Mouse (Mus musculus) small intestine, adult 2 months (tissue): ENCODE results near the gene Mfap2. TPM values are rescaled to one million over a fixed set of nuclear protein-coding genes. Genes with fewer than 3 reads are reported as not detected.

ENCODE experiments used
- H3K27ac ChIP-seq: fragments of 200-500 bp; 2 replicates; pipeline ENCODE4 v1.5.1; 2012; ENCODE audit warnings: low read depth, low read length, control low read depth, inconsistent platforms; ENCODE audit not compliant: insufficient read depth
- H3K27me3 ChIP-seq: fragments of 200-500 bp; 2 replicates; pipeline ENCODE4 v1.6.1; 2012; ENCODE audit warnings: mild to moderate bottlenecking, moderate library complexity, low read length, inconsistent platforms; ENCODE audit not compliant: control insufficient read depth, insufficient read depth
- H3K36me3 ChIP-seq: fragments of 200-500 bp; 2 replicates; pipeline ENCODE4 v1.6.1; 2012; ENCODE audit warnings: mild to moderate bottlenecking, low read length, control low read depth, inconsistent platforms; ENCODE audit not compliant: control insufficient read depth, insufficient read depth
- H3K4me1 ChIP-seq: fragments of 200-500 bp; 2 replicates; pipeline ENCODE4 v1.6.1; 2012; ENCODE audit warnings: low read length, inconsistent platforms, mixed read lengths; ENCODE audit not compliant: control insufficient read depth, insufficient read depth, insufficient read length
- H3K4me3 ChIP-seq: fragments of 200-500 bp; 2 replicates; pipeline ENCODE4 v1.5.1; 2012; ENCODE audit warnings: low read depth, mild to moderate bottlenecking, control low read depth, inconsistent platforms, low read length, moderate library complexity
- CTCF ChIP-seq: fragments of 200-500 bp; IDR thresholded peaks from 2 replicates; pipeline ENCODE4 v1.5.1; 2012; ENCODE audit warnings: low read depth, mild to moderate bottlenecking, control low read depth, inconsistent platforms, low read length, moderate library complexity, mixed read lengths; ENCODE audit not compliant: insufficient replicate concordance, insufficient read length; ENCODE audit errors: extremely low read depth
- POLR2A ChIP-seq: fragments of 200-500 bp; IDR thresholded peaks from 2 replicates; pipeline ENCODE4 v1.6.1; 2012; ENCODE audit warnings: low read depth, mild to moderate bottlenecking, control low read depth, inconsistent platforms, low read length, moderate library complexity
- WGBS: fragments of 180-500 bp; shearing (Covaris S2); methylation state at CpG from one replicate; pipeline ENCODE4 v1.1.7; 2018; 5-methylcytosine and 5-hydroxymethylcytosine counted together
- polyA plus RNA-seq: library from polyadenylated mRNA; depleted of rRNA; stranded (reverse); fragments of >200 nt; gene quantifications from 2 replicates; pipeline ENCODE4 v1.2.3, GENCODE M21; 2012; rRNA removed

Gene Mfap2
- polyA plus RNA-seq, 1 experiment, result 13.7 TPM

DNA sequence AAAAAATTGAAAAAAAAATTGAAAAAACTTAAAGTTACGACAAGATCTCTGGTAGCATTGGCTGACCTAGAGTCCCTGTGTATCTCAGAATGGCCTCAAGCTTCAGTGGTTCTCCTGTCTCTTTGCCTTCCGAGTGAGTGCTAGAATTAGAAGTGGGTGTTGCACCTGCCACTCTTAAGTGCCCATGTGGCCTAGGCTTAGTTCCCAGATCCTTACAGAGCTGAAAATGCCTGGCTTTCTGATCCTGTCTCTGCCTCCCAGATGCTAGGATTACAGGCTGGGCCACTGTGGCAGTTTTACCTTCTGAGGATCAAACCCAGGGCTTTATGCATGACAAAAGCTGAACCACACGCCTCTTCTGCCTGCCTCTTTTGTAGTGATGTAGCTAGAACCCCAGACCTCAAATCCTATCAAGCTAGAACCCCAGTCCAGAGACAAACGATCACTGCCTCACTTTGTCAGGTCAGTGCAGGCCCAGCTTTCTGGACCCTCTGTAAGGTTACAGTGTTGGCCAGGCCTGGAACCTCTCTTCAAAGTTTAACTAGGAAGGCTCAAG is 54.0 kb downstream of the Mfap2 start:
- H3K27ac ChIP-seq, result no peak overlapping the region
- H3K4me3 ChIP-seq, result no peak overlapping the region
- no peaks in the 10 kb centered on the region for H3K4me1 ChIP-seq
- 94% methylated on average over 4 of the region's 4 CpGs for WGBS
- H3K36me3 ChIP-seq, result peaks cover 33% of the 10 kb centered on the region
- H3K27me3 ChIP-seq, result no peaks in the 10 kb centered on the region
- TF ChIP-seq POLR2A, result no peak
- TF ChIP-seq CTCF, result no peak

DNA sequence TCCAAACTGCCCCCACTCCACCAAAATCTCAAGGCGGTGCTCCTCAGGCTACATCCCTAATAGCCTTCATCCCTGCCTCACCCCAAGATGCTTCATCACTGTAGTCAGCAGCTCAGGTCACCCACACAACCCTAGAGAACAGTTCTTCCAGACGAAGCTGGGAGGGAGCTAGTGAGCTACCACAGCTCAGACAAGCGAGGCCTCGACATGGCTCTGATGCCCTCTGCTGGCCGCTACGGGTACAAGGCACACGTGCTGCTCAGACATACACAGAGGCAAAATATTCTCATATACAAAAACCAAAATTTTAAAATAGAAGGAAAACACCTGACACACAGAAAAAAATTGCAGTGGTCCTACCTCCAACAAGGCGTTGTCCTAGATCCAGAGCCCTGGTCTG is 54.9 kb downstream of the Mfap2 start:
- Histone ChIP-seq H3K4me1 (no peaks in the 10 kb centered on the region), H3K36me3 (peaks cover 41% of the 10 kb centered on the region), H3K4me3 (no peak overlapping the region), H3K27ac (no peak overlapping the region), H3K27me3 (no peaks in the 10 kb centered on the region)
- 8% methylated on average over 8 of the region's 8 CpGs for WGBS
- TF ChIP-seq CTCF (peak; percentile 98), POLR2A (no peak)

Other genes with a start within 250 kb of the Mfap2 start
- 0.35 and 0.77 TPM in 2 replicates for gene Padi4, start 236.2 kb upstream of the Mfap2 start, polyA plus RNA-seq
- gene Padi3, start 199.8 kb upstream of the Mfap2 start, polyA plus RNA-seq, result not detected in 2 replicates
- gene Padi1, start 164.6 kb upstream of the Mfap2 start, polyA plus RNA-seq, result 0.04 TPM in 1 of 2 replicates, not detected in the other
- 2.3 and 5.3 TPM in 2 replicates for gene Padi2, start 104.1 kb upstream of the Mfap2 start, polyA plus RNA-seq
- 304 and 515 TPM in 2 replicates for gene Sdhb, start 49.2 kb upstream of the Mfap2 start, polyA plus RNA-seq
- gene Atp13a2, start 23.5 kb upstream of the Mfap2 start, polyA plus RNA-seq, result 63.0 and 76.6 TPM in 2 replicates
- 4.7 and 7.3 TPM in 2 replicates for gene Crocc, start 50.1 kb downstream of the Mfap2 start, polyA plus RNA-seq
- gene Necap2, start 67.9 kb downstream of the Mfap2 start, polyA plus RNA-seq, result 28.2 and 68.9 TPM in 2 replicates
- not detected in 2 replicates for gene Spata21, start 77.9 kb downstream of the Mfap2 start, polyA plus RNA-seq
- 27.0 and 52.5 TPM in 2 replicates for gene Szrd1, start 129.4 kb downstream of the Mfap2 start, polyA plus RNA-seq
- 6.6 and 13.1 TPM in 2 replicates for gene Fbxo42, start 137.5 kb downstream of the Mfap2 start, polyA plus RNA-seq
- gene Rsg1, start 203.5 kb downstream of the Mfap2 start, polyA plus RNA-seq, result 0.51 and 0.81 TPM in 2 replicates
- 29.3 and 48.8 TPM in 2 replicates for gene Arhgef19, start 229.1 kb downstream of the Mfap2 start, polyA plus RNA-seq